Mouse (Mus musculus): ENCODE measurements around the gene Zc3h12d.
A peak's percentile ranks its signal among the peaks of the same experiment; 100 is the strongest.
"Not testable (repeated sequence)": the region's sequence is repeated elsewhere in the genome, so short reads cannot be mapped to it uniquely, and the experiment has no call there.

The Zc3h12d gene

GRCm38 (mm10) chr10:7874194-7874593, 41.9 kb downstream of the Zc3h12d start:
- DNase-seq, result no peak

GRCm38 (mm10) chr10:7880283-7880682, 48.0 kb downstream of the Zc3h12d start:
- DNase-seq, result not testable (repeated sequence)

GRCm38 (mm10) chr10:7881971-7882370, 49.7 kb downstream of the Zc3h12d start:
- DNase-seq, result no peak

- DNase-seq, result peak; percentile 65
These were observed 51.3 kb downstream of the Zc3h12d start for GRCm38 (mm10) chr10:7883524-7883923.

GRCm38 (mm10) chr10:7888256-7888868, 56.1 kb downstream of the Zc3h12d start:
- DNase-seq, result no peak

- DNase-seq, result peak; percentile 70
These were observed 68.7 kb downstream of the Zc3h12d start for GRCm38 (mm10) chr10:7900719-7901627.

- peak; percentile 0 for DNase-seq
These were observed 71.9 kb downstream of the Zc3h12d start for GRCm38 (mm10) chr10:7904157-7904556.

- no peak for DNase-seq
These were observed 74.9 kb downstream of the Zc3h12d start for GRCm38 (mm10) chr10:7907151-7907550.

GRCm38 (mm10) chr10:7911268-7911667, 79.0 kb downstream of the Zc3h12d start:
- DNase-seq, result peak; percentile 34
